Mouse (Mus musculus) embryonic fibroblast, embryonic 13.5 days (primary cell): ENCODE results near the gene Gng7. TPM values are rescaled to one million over a fixed set of nuclear protein-coding genes. Genes with fewer than 3 reads are reported as not detected.
A peak's percentile ranks its signal among the peaks of the same experiment; 100 is the strongest.

Experiments
- H3K27ac ChIP-seq: 2 replicates; pipeline ENCODE4 v1.5.1; 2012; ENCODE audit warnings: low read length, control low read depth, inconsistent platforms; ENCODE audit not compliant: insufficient read depth
- H3K4me1 ChIP-seq: 2 replicates; pipeline ENCODE4 v1.6.1; 2011; ENCODE audit warnings: low read length; ENCODE audit not compliant: control insufficient read depth, insufficient read depth
- H3K4me3 ChIP-seq: 2 replicates; pipeline ENCODE4 v1.5.1; 2011; ENCODE audit warnings: mild to moderate bottlenecking, control low read depth, low read length; ENCODE audit not compliant: insufficient read depth
- CTCF ChIP-seq: IDR thresholded peaks from 2 replicates; pipeline ENCODE4 v1.5.1; 2011; ENCODE audit warnings: mild to moderate bottlenecking, control low read depth, low read length, moderate library complexity, borderline replicate concordance; ENCODE audit not compliant: insufficient read depth
- POLR2A ChIP-seq: IDR thresholded peaks from 2 replicates; pipeline ENCODE4 v1.6.1; 2011; ENCODE audit warnings: low read depth, mild to moderate bottlenecking, control low read depth, low read length, moderate library complexity
- polyA plus RNA-seq: library from polyadenylated mRNA; stranded (reverse); fragments of >200 nt; gene quantifications from 2 replicates; pipeline ENCODE4 v1.2.4, GENCODE M21; 2011; ENCODE audit warnings: low read depth; ENCODE audit not compliant: missing spikeins, insufficient read length

Gng7 gene
- polyA plus RNA-seq, 1 experiment, result 5.4 TPM

DNA sequence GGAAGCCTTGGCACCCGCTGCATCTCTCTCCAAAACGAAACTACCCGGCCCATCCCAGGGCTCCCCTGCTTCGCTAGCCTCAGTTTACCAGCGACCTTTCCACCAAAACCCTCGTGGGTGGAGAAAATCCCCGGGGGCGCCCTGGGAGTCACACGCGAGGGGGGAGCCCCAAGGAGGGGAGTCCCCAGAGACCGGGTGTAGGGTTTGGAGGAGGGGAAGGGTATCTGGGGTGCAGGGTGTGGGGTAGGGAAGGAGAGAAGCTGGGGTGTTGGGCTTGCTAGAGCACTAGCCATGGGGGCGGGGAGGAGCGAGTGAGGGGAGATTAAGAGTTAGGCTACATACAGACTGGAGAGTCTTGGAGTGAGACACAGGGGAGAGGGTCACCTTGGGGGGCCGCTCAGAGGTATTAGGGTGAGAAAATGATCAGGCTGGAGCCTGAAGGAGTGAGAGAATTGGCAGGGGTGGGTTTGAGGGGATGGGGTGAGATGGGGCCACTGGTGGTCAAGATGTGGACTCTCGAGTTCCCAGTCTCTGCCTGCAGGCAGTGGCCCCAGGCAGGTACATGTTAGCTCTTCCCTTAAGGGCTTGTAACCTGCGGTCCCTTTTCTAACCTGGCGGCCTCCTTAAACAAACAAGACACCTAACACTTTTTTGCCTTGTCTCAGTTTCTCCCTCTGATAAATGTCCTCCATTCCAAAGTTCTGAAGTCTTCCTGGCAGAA, 81.9 kb downstream of the Gng7 start:
- peak overlapping the region; percentile 82 for H3K27ac ChIP-seq
- peak overlapping the region; percentile 73 for H3K4me3 ChIP-seq
- TF ChIP-seq POLR2A (peak; percentile 10; the same call in 1 of the 2 replicates), CTCF (no peak)
- H3K4me1 ChIP-seq, result peaks cover 18% of the 10 kb centered on the region

DNA sequence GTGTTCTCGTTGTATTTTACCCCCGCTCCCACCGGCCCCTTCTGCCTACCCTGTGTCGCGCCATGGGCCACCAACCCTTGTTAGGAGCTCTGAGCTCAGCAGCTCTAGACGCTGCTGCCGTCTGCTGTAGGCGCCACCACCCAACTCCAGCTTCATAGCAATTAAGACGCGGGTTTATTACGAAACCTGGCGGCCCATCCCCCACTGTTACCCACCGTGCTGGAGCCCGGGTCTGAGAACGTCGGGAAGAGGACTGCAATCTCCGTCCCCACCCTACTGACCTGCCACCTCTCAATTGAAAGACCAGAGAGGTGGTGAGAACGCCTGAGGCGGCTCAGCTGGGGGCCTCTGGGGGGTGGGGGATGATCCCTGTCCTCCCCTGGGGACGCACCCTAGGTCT, 82.5 kb downstream of the Gng7 start:
- peaks cover 12% of the 10 kb centered on the region for H3K4me1 ChIP-seq
- peak overlapping the region; percentile 73 for H3K4me3 ChIP-seq
- TF ChIP-seq CTCF (no peak), POLR2A (peak; percentile 54)
- peak overlapping the region; percentile 82 for H3K27ac ChIP-seq

DNA sequence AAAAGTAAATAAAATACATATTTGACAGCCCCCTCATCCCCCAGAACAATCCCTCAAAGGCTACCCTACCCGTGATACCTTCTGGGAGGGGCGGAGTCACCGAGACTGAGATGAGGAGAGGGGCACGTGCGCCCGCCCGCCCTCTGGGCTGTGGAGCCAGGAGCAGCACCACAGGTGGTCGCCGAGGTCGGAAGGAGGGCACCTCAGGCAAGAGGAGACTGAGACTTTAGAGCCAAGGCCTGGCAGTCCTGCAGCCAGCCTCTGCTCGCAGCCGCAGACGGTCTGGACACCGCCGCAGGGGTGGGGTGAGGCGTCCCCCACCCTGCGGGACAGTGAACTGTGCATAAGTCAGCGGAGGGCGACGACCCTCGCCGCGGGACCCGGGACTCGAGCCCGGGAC, 83.0 kb downstream of the Gng7 start:
- peak overlapping the region; percentile 82 for H3K27ac ChIP-seq
- peaks cover 7% of the 10 kb centered on the region for H3K4me1 ChIP-seq
- peak overlapping the region; percentile 73 for H3K4me3 ChIP-seq
- peak; percentile 13; the same call in 1 of the 2 replicates for TF ChIP-seq POLR2A
- no peak for TF ChIP-seq CTCF

DNA sequence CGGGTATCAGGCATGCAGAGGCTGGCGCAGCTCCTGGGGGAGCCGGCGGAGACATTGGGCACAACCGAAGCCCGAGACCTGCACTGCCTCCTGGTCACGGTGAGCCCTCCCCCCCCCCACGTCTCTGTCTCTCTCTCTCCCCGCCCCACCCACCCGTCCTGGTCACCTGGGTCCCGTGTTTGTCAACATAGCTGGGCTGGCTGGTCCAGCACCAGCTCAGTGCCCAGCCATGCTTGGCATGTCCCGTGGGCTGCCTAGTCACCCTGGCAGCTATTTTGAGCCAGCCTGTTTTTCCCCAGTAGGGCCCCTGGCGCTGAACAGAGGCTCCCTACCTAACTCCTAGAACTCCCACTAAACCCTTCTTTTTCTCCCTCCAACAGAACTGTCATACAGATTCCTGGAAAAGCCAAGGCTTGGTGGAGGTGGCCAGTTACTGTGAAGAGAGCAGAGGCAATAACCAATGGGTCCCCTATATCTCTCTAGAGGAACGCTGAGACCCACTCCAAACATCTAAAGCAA, 83.5 kb downstream of the Gng7 start:
- TF ChIP-seq POLR2A, result no peak
- no peak for TF ChIP-seq CTCF
- Histone ChIP-seq H3K4me1 (peaks cover 6% of the 10 kb centered on the region), H3K27ac (peak overlapping the region; percentile 82)

DNA sequence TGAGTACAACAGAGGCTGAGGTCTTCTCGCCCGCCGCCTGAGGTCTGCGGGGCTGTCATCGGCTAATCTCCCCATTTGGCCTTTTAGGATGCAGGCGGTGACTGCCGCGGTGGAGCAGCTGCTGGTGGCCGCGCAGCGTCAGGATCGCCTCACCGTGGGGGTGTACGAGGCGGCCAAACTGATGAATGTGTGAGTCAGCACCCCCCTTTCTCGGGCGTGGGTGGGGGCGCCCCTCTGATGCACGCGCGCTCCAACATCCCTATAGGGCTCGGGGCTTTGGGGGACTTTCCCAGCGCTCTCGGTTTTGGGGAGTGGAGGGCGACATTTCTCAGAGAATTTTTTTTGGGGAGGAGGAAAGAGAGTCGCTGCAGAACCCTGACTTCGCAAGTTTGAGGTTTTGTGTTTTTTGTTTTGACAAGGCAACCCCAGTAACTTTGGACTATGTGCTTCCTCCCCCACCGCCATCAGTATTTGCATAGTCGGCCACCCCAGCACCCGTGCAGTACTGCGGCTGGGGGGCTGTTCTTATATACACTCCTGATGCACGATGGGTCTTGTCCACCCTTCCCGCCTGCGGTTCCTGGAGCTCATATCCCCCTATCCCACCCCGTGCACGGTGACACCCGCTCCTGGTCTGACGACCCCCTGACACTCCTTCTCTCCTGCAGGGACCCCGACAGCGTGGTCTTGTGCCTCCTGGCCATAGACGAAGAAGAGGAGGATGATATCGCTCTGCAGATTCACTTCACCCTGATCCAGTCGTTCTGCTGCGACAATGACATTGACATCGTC, 84.2 kb downstream of the Gng7 start:
- peak overlapping the region; percentile 69 for H3K27ac ChIP-seq

More for the DNA sequence above, 83.5 kb downstream of the Gng7 start:
- H3K4me3 ChIP-seq, result peak overlapping the region; percentile 73

DNA sequence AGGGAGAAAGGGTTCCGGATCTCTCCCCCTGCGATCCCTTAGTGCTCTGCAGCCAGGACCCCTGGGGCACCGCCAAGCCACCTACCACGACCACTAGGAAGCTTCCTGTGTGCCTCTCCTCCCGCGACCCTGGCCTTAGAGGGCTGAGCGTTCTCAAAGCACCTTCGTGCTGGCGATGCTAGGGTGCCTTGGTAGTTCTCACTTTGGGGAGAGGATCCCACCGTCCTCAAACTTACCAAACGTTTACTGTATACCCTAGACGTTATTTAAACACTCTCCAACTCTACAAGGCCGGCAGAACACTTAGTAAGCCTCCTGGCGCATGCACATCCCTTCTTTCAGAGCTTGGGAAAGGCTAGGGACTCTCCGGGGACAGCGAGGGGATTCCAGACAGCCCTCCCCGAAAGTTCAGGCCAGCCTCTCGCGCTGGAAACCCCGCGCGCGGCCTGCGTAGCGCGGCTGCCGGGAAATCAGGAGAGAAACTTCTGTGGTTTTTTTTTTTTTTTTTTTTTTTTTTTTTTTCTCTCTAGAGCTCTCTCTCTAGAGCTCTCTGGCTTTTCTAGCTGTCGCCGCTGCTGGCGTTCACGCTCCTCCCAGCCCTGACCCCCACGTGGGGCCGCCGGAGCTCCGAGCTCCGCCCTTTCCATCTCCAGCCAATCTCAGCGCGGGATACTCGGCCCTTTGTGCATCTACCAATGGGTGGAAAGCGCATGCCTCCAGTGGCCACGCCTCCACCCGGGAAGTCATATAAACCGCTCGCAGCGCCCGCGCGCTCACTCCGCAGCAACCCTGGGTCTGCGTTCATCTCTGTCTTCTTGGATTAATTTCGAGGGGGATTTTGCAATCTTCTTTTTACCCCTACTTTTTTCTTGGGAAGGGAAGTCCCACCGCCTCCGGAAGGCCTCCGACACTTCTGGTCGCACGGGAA, 85.2 kb downstream of the Gng7 start, which contains the start of gene Gadd45b:
TSS of gene Gadd45b (plus strand) at position 775 of the 928 bp plus-strand sequence.
- H3K4me1 ChIP-seq, result peaks cover 4% of the 10 kb centered on the region
- TF ChIP-seq CTCF (no peak), POLR2A (peak; percentile 99)

More for the DNA sequence above, 84.2 kb downstream of the Gng7 start:
- Histone ChIP-seq H3K4me3 (peak overlapping the region; percentile 73), H3K4me1 (peaks cover 6% of the 10 kb centered on the region)
- TF ChIP-seq POLR2A (0 out of 2 replicates have a peak, but pooled peaks have one; percentile 15), CTCF (no peak)

DNA sequence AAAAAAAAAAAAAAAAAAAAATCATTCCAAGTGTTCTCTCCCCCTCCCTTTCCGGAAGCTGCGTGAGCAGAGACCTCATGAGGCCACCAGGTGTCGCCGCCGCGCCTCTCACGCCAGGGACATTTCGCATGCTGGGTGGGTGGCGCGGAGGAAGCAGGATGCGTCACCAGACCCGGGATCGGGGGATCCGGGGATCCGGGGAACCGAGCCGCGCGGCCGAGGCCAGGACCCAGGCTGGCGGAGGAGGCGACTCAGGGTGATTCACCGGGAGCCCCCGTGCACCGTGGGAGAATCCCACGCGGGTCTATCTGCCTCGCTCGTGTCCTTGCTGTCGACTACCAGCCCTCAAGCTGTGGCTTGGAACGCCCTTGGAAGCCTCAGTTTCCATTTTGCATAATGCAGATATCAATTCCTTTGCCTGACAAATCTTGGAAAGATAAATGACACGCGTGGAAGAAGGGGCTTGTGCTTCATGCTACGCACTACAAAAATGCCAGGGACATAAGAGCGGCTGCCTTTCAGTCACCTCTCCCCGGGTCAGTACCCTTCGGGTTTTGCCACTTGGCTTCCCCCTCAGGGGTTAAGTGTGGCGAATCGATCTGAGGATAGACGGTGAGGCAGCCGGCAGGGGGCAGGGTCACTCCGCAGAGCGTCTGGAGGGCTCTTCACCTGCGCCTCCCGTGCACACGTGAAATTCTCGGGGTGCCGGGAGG, 86.0 kb downstream of the Gng7 start:
- Histone ChIP-seq H3K4me3 (peak overlapping the region; percentile 59), H3K27ac (peak overlapping the region; percentile 97), H3K4me1 (peaks cover 4% of the 10 kb centered on the region)
- TF ChIP-seq POLR2A, result peak; percentile 47; the same call in 1 of the 2 replicates
- TF ChIP-seq CTCF, result peak; percentile 92

More for the DNA sequence above, 85.2 kb downstream of the Gng7 start, which contains the start of gene Gadd45b:
- Histone ChIP-seq H3K27ac (peak within 1 kb of the TSS; percentile 97), H3K4me3 (peak within 1 kb of the TSS; percentile 73)

DNA sequence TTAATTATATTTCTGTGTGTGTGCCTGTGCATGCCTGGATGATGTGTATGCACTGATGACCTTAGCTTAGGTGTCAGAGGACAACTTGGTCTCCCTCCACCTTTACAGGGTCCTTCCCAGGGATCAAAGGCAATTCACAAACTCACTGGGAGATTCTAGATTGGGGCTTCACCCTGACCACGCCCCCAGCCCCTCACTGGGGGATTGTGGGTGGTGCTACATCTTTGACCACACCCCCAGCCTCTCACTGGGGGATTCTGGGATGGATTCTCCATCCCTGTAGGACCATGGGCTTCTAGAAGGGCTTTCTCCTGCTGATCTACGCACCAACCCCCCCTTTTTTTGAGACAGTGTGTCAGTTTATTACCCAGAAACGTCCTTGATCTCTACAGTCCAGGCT, 89.3 kb downstream of the Gng7 start:
- Histone ChIP-seq H3K4me1 (no peaks in the 10 kb centered on the region), H3K4me3 (no peak overlapping the region)
- TF ChIP-seq CTCF (no peak), POLR2A (no peak)

More for the DNA sequence above, 89.3 kb downstream of the Gng7 start:
- H3K27ac ChIP-seq, result no peak overlapping the region
